14 mouse cellular contexts compared by ENCODE assay signal in the genomic region with DNA sequence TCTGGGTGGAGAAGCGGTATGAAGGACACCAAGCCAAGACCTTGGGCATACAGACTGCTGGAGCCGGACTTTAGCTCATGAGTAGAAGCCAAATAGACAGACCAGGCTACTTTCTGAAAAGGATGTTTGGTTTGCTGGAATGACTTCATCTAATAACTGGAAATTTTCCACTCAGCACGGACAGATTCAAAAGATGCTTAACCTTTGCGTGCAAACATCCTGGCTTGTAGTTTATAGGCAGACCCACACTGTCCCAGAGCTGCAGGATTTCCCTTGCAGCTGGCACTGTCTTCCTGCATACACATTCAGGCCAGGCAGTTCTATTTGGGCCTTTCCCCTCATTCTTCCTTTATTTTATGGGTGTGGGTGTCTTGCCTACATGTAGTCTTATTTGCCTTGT. TPM values are rescaled to one million over a fixed set of nuclear protein-coding genes. Genes with fewer than 3 reads are reported as not detected.
DNase-seq lines count a peak whose midpoint lies in the region; ATAC-seq and TF ChIP-seq lines count a peak whose summit lies in the region.
"Had no signal": no experiment of that assay in that cellular context is flagged by ENCODE, and none has a peak within 500 bp of the region (broad histone marks: within the 10 kb centered on the region; RNA-seq: fewer than 3 reads in every experiment).

No protein-coding gene starts in this region.

- 71% methylated on average over 4 of the region's 4 CpGs for WGBS in heart, embryonic 13.5 days
- WGBS in heart, embryonic 10.5 days, result 69% methylated on average over 4 of the region's 4 CpGs
- WGBS in kidney, postnatal 0 days, result 77% methylated on average over 4 of the region's 4 CpGs
- WGBS in embryonic facial prominence, embryonic 13.5 days, result 85% methylated on average over 4 of the region's 4 CpGs

- H3K4me1 ChIP-seq in heart, embryonic 13.5 days, result peaks cover 10% of the 10 kb centered on the region
- peaks cover 10% of the 10 kb centered on the region; the same call in 1 of the 2 replicates for H3K4me1 ChIP-seq in heart, embryonic 10.5 days
- H3K4me1 ChIP-seq in kidney, postnatal 0 days (replicated peaks; ENCODE audit: insufficient read depth, low read length), result no peaks in the 10 kb centered on the region
- no peaks in the 10 kb centered on the region; the same call in 1 of the 2 replicates for H3K4me1 ChIP-seq in embryonic facial prominence, embryonic 13.5 days

- ATAC-seq in heart, embryonic 13.5 days (ENCODE audit: extremely low read depth, insufficient number of reproducible peaks, low FRiP score, low TSS enrichment), result no peak
- no peak for ATAC-seq in kidney, postnatal 0 days (replicated peaks; ENCODE audit: low FRiP score, low read depth)
- ATAC-seq in embryonic facial prominence, embryonic 13.5 days (ENCODE audit: insufficient number of reproducible peaks, insufficient read depth, low FRiP score, low TSS enrichment, low read depth), result no peak
- ATAC-seq: hindbrain, postnatal 0 days; liver, embryonic 12.5 days had no signal

- H3K4me3 ChIP-seq in heart, embryonic 13.5 days, result no peak overlapping the region
- no peak overlapping the region for H3K4me3 ChIP-seq in heart, embryonic 10.5 days
- no peak overlapping the region for H3K4me3 ChIP-seq in kidney, postnatal 0 days (replicated peaks; ENCODE audit: low read depth, low read length)
- H3K4me3 ChIP-seq in embryonic facial prominence, embryonic 13.5 days, result no peak overlapping the region
- H3K4me3 ChIP-seq: liver, embryonic 12.5 days had no signal

- H3K36me3 ChIP-seq in heart, embryonic 13.5 days, result no peaks in the 10 kb centered on the region
- no peaks in the 10 kb centered on the region for H3K36me3 ChIP-seq in heart, embryonic 10.5 days
- no peaks in the 10 kb centered on the region for H3K36me3 ChIP-seq in kidney, postnatal 0 days (ENCODE audit: insufficient read depth, low read length)
- no peaks in the 10 kb centered on the region for H3K36me3 ChIP-seq in embryonic facial prominence, embryonic 13.5 days
- H3K36me3 ChIP-seq: liver, embryonic 12.5 days had no signal

- TF ChIP-seq CTCF in kidney, postnatal 0 days (IDR thresholded peaks at IDR 0.05; ENCODE audit: low read depth), result no peak

- no peaks in the 10 kb centered on the region for H3K9me3 ChIP-seq in heart, embryonic 13.5 days
- H3K9me3 ChIP-seq in heart, embryonic 10.5 days, result no peaks in the 10 kb centered on the region
- no peaks in the 10 kb centered on the region for H3K9me3 ChIP-seq in kidney, postnatal 0 days (replicated peaks; ENCODE audit: low read length)
- H3K9me3 ChIP-seq in embryonic facial prominence, embryonic 13.5 days, result no peaks in the 10 kb centered on the region
- H3K9me3 ChIP-seq: liver, embryonic 12.5 days had no signal

- DNase-seq in heart, embryonic 10.5 days (ENCODE audit: low spot score), result no peak
- DNase-seq in kidney, postnatal 0 days (ENCODE audit: low spot score), result peak; percentile 51
- DNase-seq in kidney, adult 11 months, result no peak
- peak; percentile 59 for DNase-seq in lung, postnatal 25 days (ENCODE audit: low spot score)
- no peak for DNase-seq in urinary bladder, adult 2 months (ENCODE audit: low spot score)
- DNase-seq: cerebellum, postnatal 10 days; gastrocnemius, postnatal 14 days; heart, postnatal 14 days; midbrain, embryonic 14.5 days had no signal

- peak overlapping the region; percentile 66 for H3K27ac ChIP-seq in heart, embryonic 13.5 days (replicated peaks)
- H3K27ac ChIP-seq in heart, embryonic 10.5 days, result no peak overlapping the region
- peak overlapping the region; percentile 78; the same call in 1 of the 2 replicates for H3K27ac ChIP-seq in kidney, postnatal 0 days
- H3K27ac ChIP-seq in embryonic facial prominence, embryonic 13.5 days, result peak overlapping the region; percentile 48; the same call in 1 of the 2 replicates
- H3K27ac ChIP-seq: hindbrain, postnatal 0 days; liver, embryonic 12.5 days had no signal

- H3K9ac ChIP-seq in heart, embryonic 13.5 days, result no peak overlapping the region
- H3K9ac ChIP-seq in kidney, postnatal 0 days (ENCODE audit: low read depth, low read length), result no peak overlapping the region
- H3K9ac ChIP-seq in embryonic facial prominence, embryonic 13.5 days, result no peak overlapping the region
- H3K9ac ChIP-seq: liver, embryonic 12.5 days had no signal

- H3K4me2 ChIP-seq in heart, embryonic 13.5 days, result no peak overlapping the region
- no peak overlapping the region for H3K4me2 ChIP-seq in kidney, postnatal 0 days (ENCODE audit: low read length)
- H3K4me2 ChIP-seq in embryonic facial prominence, embryonic 13.5 days, result no peak overlapping the region
- H3K4me2 ChIP-seq: liver, embryonic 12.5 days had no signal

- H3K27me3 ChIP-seq in heart, embryonic 13.5 days (replicated peaks), result no peaks in the 10 kb centered on the region
- H3K27me3 ChIP-seq in heart, embryonic 10.5 days (ENCODE audit: insufficient read depth, poor library complexity, severe bottlenecking), result no peaks in the 10 kb centered on the region
- no peaks in the 10 kb centered on the region for H3K27me3 ChIP-seq in kidney, postnatal 0 days (ENCODE audit: insufficient read depth, low read length)
- H3K27me3 ChIP-seq in embryonic facial prominence, embryonic 13.5 days, result no peaks in the 10 kb centered on the region
- H3K27me3 ChIP-seq: liver, embryonic 12.5 days had no signal

RNA-seq across cellular contexts. Expression of a gene that starts 27.4 kb away (rescaled TPM):
- polyA plus RNA-seq in heart, embryonic 13.5 days (2015; fragmentation: Nextera tagmentation; extraction: Ambion mirVana), result 18.3 and 20.7 TPM in 2 replicates
- 25.5 and 25.9 TPM in 2 replicates for polyA plus RNA-seq in heart, embryonic 10.5 days (2016; fragmentation: Nextera tagmentation; extraction: Ambion mirVana)
- 45.2 and 45.6 TPM in 2 replicates for polyA plus RNA-seq in kidney, postnatal 0 days (2015; fragmentation: Nextera tagmentation; extraction: Ambion mirVana)
- polyA plus RNA-seq in embryonic facial prominence, embryonic 13.5 days (2015; fragmentation: Nextera tagmentation; extraction: Ambion mirVana), result 25.9 and 32.5 TPM in 2 replicates
- polyA plus RNA-seq in urinary bladder, adult 2 months (2012; rRNA removed), result 19.4 and 20.3 TPM in 2 replicates

RNA-seq across cellular contexts. Expression of a gene that starts 27.5 kb away (rescaled TPM):
- 82.2 and 82.5 TPM in 2 replicates for polyA plus RNA-seq in heart, embryonic 13.5 days (2015; fragmentation: Nextera tagmentation; extraction: Ambion mirVana)
- 87.2 and 102 TPM in 2 replicates for polyA plus RNA-seq in heart, embryonic 10.5 days (2016; fragmentation: Nextera tagmentation; extraction: Ambion mirVana)
- polyA plus RNA-seq in kidney, postnatal 0 days (2015; fragmentation: Nextera tagmentation; extraction: Ambion mirVana), result 129 and 140 TPM in 2 replicates
- polyA plus RNA-seq in embryonic facial prominence, embryonic 13.5 days (2015; fragmentation: Nextera tagmentation; extraction: Ambion mirVana), result 127 and 132 TPM in 2 replicates
- 58.3 and 74.9 TPM in 2 replicates for polyA plus RNA-seq in urinary bladder, adult 2 months (2012; rRNA removed)

RNA-seq across cellular contexts. Expression of a gene that starts 38.3 kb away (rescaled TPM):
- polyA plus RNA-seq in heart, embryonic 13.5 days (2015; fragmentation: Nextera tagmentation; extraction: Ambion mirVana), result 5.9 and 8.3 TPM in 2 replicates
- polyA plus RNA-seq in heart, embryonic 10.5 days (2016; fragmentation: Nextera tagmentation; extraction: Ambion mirVana), result 5.6 and 10.5 TPM in 2 replicates
- 13.9 and 15.3 TPM in 2 replicates for polyA plus RNA-seq in kidney, postnatal 0 days (2015; fragmentation: Nextera tagmentation; extraction: Ambion mirVana)
- polyA plus RNA-seq in embryonic facial prominence, embryonic 13.5 days (2015; fragmentation: Nextera tagmentation; extraction: Ambion mirVana), result 13.0 and 13.4 TPM in 2 replicates
- 19.4 TPM in 2 replicates for polyA plus RNA-seq in urinary bladder, adult 2 months (2012; rRNA removed)

RNA-seq across cellular contexts. Expression of a gene that starts 47.9 kb away (rescaled TPM):
- 23.1 and 23.2 TPM in 2 replicates for polyA plus RNA-seq in heart, embryonic 13.5 days (2015; fragmentation: Nextera tagmentation; extraction: Ambion mirVana)
- 32.5 and 32.8 TPM in 2 replicates for polyA plus RNA-seq in heart, embryonic 10.5 days (2016; fragmentation: Nextera tagmentation; extraction: Ambion mirVana)
- polyA plus RNA-seq in kidney, postnatal 0 days (2015; fragmentation: Nextera tagmentation; extraction: Ambion mirVana), result 31.2 and 33.6 TPM in 2 replicates
- polyA plus RNA-seq in embryonic facial prominence, embryonic 13.5 days (2015; fragmentation: Nextera tagmentation; extraction: Ambion mirVana), result 32.3 and 33.6 TPM in 2 replicates
- polyA plus RNA-seq in urinary bladder, adult 2 months (2012; rRNA removed), result 31.4 and 36.0 TPM in 2 replicates

RNA-seq across cellular contexts. Expression of a gene that starts 52.6 kb away (rescaled TPM):
- not detected in 2 replicates for polyA plus RNA-seq in heart, embryonic 13.5 days (2015; fragmentation: Nextera tagmentation; extraction: Ambion mirVana)
- polyA plus RNA-seq in heart, embryonic 10.5 days (2016; fragmentation: Nextera tagmentation; extraction: Ambion mirVana), result 0.63 TPM in 1 of 2 replicates, not detected in the other
- not detected in 2 replicates for polyA plus RNA-seq in kidney, postnatal 0 days (2015; fragmentation: Nextera tagmentation; extraction: Ambion mirVana)
- polyA plus RNA-seq in embryonic facial prominence, embryonic 13.5 days (2015; fragmentation: Nextera tagmentation; extraction: Ambion mirVana), result not detected in 2 replicates
- polyA plus RNA-seq in urinary bladder, adult 2 months (2012; rRNA removed), result 0.14 and 0.24 TPM in 2 replicates
- polyA plus RNA-seq: hindbrain, postnatal 0 days; large intestine, adult 2 months; midbrain, embryonic 14.5 days had no signal

Comparison
In these comparisons a context has a peak if more than half of its experiments do, and no peak if none do; other contexts are left out.
1. DNase-seq: peak in kidney, postnatal 0 days (single experiment) and lung, postnatal 25 days (single experiment); none in heart, embryonic 10.5 days (single experiment), kidney, adult 11 months (single experiment) and urinary bladder, adult 2 months (single experiment).